Mouse (Mus musculus): ENCODE measurements at regions not wholly inside any gene's neighbourhood (a gene's known extent, or its start where the extent isn't known, plus 50 kb on each side); places are given as distances from the start of the nearest gene placed in this dataset.
A peak's percentile ranks its signal among the peaks of the same experiment; 100 is the strongest.

GRCm38 (mm10) chr16:55663946-55664345 is 174.8 kb downstream of the Nfkbiz start:
- peak; percentile 29 for DNase-seq (ENCODE audit: low read depth, low spot score)

GRCm38 (mm10) chr16:55636667-55637450 is 201.8 kb downstream of the Nfkbiz start:
- no peak for DNase-seq (ENCODE audit: low read depth, low spot score)

- DNase-seq (ENCODE audit: low read depth, low spot score) = peak; percentile 3
Measured at GRCm38 (mm10) chr16:55636224-55636623, 202.5 kb downstream of the Nfkbiz start.

- DNase-seq (ENCODE audit: low read depth, low spot score) = no peak
Measured at GRCm38 (mm10) chr16:55634691-55635090, 204.0 kb downstream of the Nfkbiz start.

- DNase-seq (ENCODE audit: low read depth, low spot score) = no peak
Measured at GRCm38 (mm10) chr16:55632220-55632619, 206.5 kb downstream of the Nfkbiz start.

- no peak for DNase-seq (ENCODE audit: low read depth, low spot score)
Measured at GRCm38 (mm10) chr16:55631637-55632036, 207.1 kb downstream of the Nfkbiz start.

GRCm38 (mm10) chr16:55631048-55631447 is 207.7 kb downstream of the Nfkbiz start:
- no peak for DNase-seq (ENCODE audit: low read depth, low spot score)

GRCm38 (mm10) chr16:55627531-55627930 is 211.2 kb downstream of the Nfkbiz start:
- DNase-seq (ENCODE audit: low read depth, low spot score) = no peak

GRCm38 (mm10) chr16:55623422-55623821 is 215.3 kb downstream of the Nfkbiz start:
- DNase-seq (ENCODE audit: low read depth, low spot score) = no peak

- DNase-seq (ENCODE audit: low read depth, low spot score) = no peak
Measured at GRCm38 (mm10) chr16:55619731-55620130, 219.0 kb downstream of the Nfkbiz start.

- DNase-seq (ENCODE audit: low read depth, low spot score) = no peak
Measured at GRCm38 (mm10) chr16:55617958-55618357, 220.7 kb downstream of the Nfkbiz start.

GRCm38 (mm10) chr16:55617506-55617905 is 221.2 kb downstream of the Nfkbiz start:
- no peak for DNase-seq (ENCODE audit: low read depth, low spot score)

GRCm38 (mm10) chr16:55616408-55617120 is 222.1 kb downstream of the Nfkbiz start:
- no peak for DNase-seq (ENCODE audit: low read depth, low spot score)

- no peak for DNase-seq (ENCODE audit: low read depth, low spot score)
Measured at GRCm38 (mm10) chr16:55612873-55613272, 225.8 kb downstream of the Nfkbiz start.

- no peak for DNase-seq (ENCODE audit: low read depth, low spot score)
Measured at GRCm38 (mm10) chr16:55612001-55612400, 226.7 kb downstream of the Nfkbiz start.

- DNase-seq (ENCODE audit: low read depth, low spot score) = no peak
Measured at GRCm38 (mm10) chr16:55611172-55611571, 227.5 kb downstream of the Nfkbiz start.

GRCm38 (mm10) chr16:55608361-55608760 is 230.3 kb downstream of the Nfkbiz start:
- DNase-seq (ENCODE audit: low read depth, low spot score) = no peak

- DNase-seq (ENCODE audit: low read depth, low spot score) = no peak
Measured at GRCm38 (mm10) chr16:55606447-55607239, 232.1 kb downstream of the Nfkbiz start.

GRCm38 (mm10) chr16:55603611-55604010 is 235.1 kb downstream of the Nfkbiz start:
- DNase-seq (ENCODE audit: low read depth, low spot score) = no peak

GRCm38 (mm10) chr16:55589382-55589956 is 249.2 kb downstream of the Nfkbiz start:
- no peak for DNase-seq (ENCODE audit: low read depth, low spot score)

GRCm38 (mm10) chr16:55587138-55587537 is 251.6 kb downstream of the Nfkbiz start:
- DNase-seq (ENCODE audit: low read depth, low spot score) = no peak

GRCm38 (mm10) chr16:55582906-55583305 is 255.8 kb downstream of the Nfkbiz start:
- DNase-seq (ENCODE audit: low read depth, low spot score) = no peak
